Mouse (Mus musculus) frontal cortex, postnatal 14 days (tissue): Measurements from ENCODE around the gene Ccl24.
A peak's percentile ranks its signal among the peaks of the same experiment; 100 is the strongest.
"Not testable (repeated sequence)": the region's sequence is repeated elsewhere in the genome, so short reads cannot be mapped to it uniquely, and the experiment has no call there.

Source experiments
- DNase-seq, 2 experiments: peaks; one replicate each; pipeline ENCODE4 v3.0.0; 2022; ENCODE audit warnings: low spot score in 2 of 2

The Ccl24 gene

GRCm38 (mm10) chr5:135573006-135573405 lies at the start of gene Ccl24:
Gene Ccl24 (minus strand): TSS chr5:135573049.
- no peak for DNase-seq

- no peak for DNase-seq
Measured at GRCm38 (mm10) chr5:135621725-135622124, 48.9 kb upstream of the Ccl24 start.

- no peak for DNase-seq
Measured at GRCm38 (mm10) chr5:135620526-135620925, 47.7 kb upstream of the Ccl24 start.

- DNase-seq, result not testable (repeated sequence)
Measured at GRCm38 (mm10) chr5:135619741-135620140, 46.9 kb upstream of the Ccl24 start.

GRCm38 (mm10) chr5:135609794-135610193 lies 36.9 kb upstream of the Ccl24 start:
- DNase-seq, result no peak

- DNase-seq, result no peak
Measured at GRCm38 (mm10) chr5:135607581-135607980, 34.7 kb upstream of the Ccl24 start.

- not testable (repeated sequence) for DNase-seq
Measured at GRCm38 (mm10) chr5:135606717-135607116, 33.9 kb upstream of the Ccl24 start.

GRCm38 (mm10) chr5:135604643-135605042 lies 31.8 kb upstream of the Ccl24 start:
- not testable (repeated sequence) for DNase-seq

GRCm38 (mm10) chr5:135589996-135590784 lies 17.3 kb upstream of the Ccl24 start:
- DNase-seq, result no peak

GRCm38 (mm10) chr5:135587764-135588163 lies 14.9 kb upstream of the Ccl24 start:
- no peak for DNase-seq

GRCm38 (mm10) chr5:135585691-135586090 lies 12.8 kb upstream of the Ccl24 start:
- no peak for DNase-seq

- DNase-seq, result no peak
Measured at GRCm38 (mm10) chr5:135582330-135582729, 9.5 kb upstream of the Ccl24 start.

- DNase-seq, result peak; percentile 20 to 23
Measured at GRCm38 (mm10) chr5:135579331-135579751, 6.5 kb upstream of the Ccl24 start.

GRCm38 (mm10) chr5:135576055-135576454 lies 3.2 kb upstream of the Ccl24 start:
- DNase-seq, result no peak

GRCm38 (mm10) chr5:135568698-135569097 lies 4.2 kb downstream of the Ccl24 start:
- no peak for DNase-seq

GRCm38 (mm10) chr5:135567556-135568265 lies 5.1 kb downstream of the Ccl24 start:
- DNase-seq, result no peak

GRCm38 (mm10) chr5:135563469-135563868 lies 9.4 kb downstream of the Ccl24 start, which contains the start of gene Ccl26:
Gene Ccl26 (minus strand): TSS chr5:135563569.
- no peak for DNase-seq

- DNase-seq, result no peak
Measured at GRCm38 (mm10) chr5:135557671-135558070, 15.2 kb downstream of the Ccl24 start.

GRCm38 (mm10) chr5:135557051-135557450 lies 15.8 kb downstream of the Ccl24 start:
- no peak for DNase-seq

- DNase-seq, result no peak
Measured at GRCm38 (mm10) chr5:135556259-135556658, 16.6 kb downstream of the Ccl24 start.

- no peak for DNase-seq
Measured at GRCm38 (mm10) chr5:135551591-135551990, 21.3 kb downstream of the Ccl24 start.

- DNase-seq, result no peak
Measured at GRCm38 (mm10) chr5:135550910-135551309, 21.9 kb downstream of the Ccl24 start.

- no peak for DNase-seq
Measured at GRCm38 (mm10) chr5:135547990-135548389, 24.9 kb downstream of the Ccl24 start.
